Mouse (Mus musculus) olfactory bulb, adult 2 months (tissue): ENCODE measurements around the gene Crcp.

ENCODE experiments used
- CTCF ChIP-seq: fragments of 200-500 bp; IDR thresholded peaks from 2 replicates; pipeline ENCODE4 v1.5.1; 2012; ENCODE audit warnings: low read depth, mild to moderate bottlenecking, low read length, moderate library complexity; ENCODE audit not compliant: insufficient read depth
- POLR2A ChIP-seq: fragments of 200-500 bp; IDR thresholded peaks from 2 replicates; pipeline ENCODE4 v1.6.1; 2012; ENCODE audit warnings: mild to moderate bottlenecking, low read depth, low read length, moderate library complexity; ENCODE audit not compliant: insufficient read depth

GRCm38 (mm10) chr5:130096754-130097153 lies 67.7 kb downstream of the Crcp start:
- TF ChIP-seq CTCF, result no peak
- TF ChIP-seq POLR2A, result no peak
